Mouse (Mus musculus) c-Kit-negative CD71-positive TER-119-positive erythroid progenitor cells, embryonic 14.5 days (primary cell): Measurements from ENCODE around the gene Cfap97.
"Not testable (repeated sequence)": the region's sequence is repeated elsewhere in the genome, so short reads cannot be mapped to it uniquely, and the experiment has no call there.

Experiments used
- DNase-seq: peaks from one replicate; pipeline ENCODE4 v3.0.0-alpha.2; 2013; ENCODE audit warnings: low read depth, low spot score

Cfap97 gene

GRCm38 (mm10) chr8:46226622-46227021, 75.1 kb downstream of the Cfap97 start:
- DNase-seq, result no peak

GRCm38 (mm10) chr8:46231968-46232367, 80.4 kb downstream of the Cfap97 start:
- not testable (repeated sequence) for DNase-seq

GRCm38 (mm10) chr8:46232798-46233197, 81.2 kb downstream of the Cfap97 start:
- DNase-seq, result no peak

DNA sequence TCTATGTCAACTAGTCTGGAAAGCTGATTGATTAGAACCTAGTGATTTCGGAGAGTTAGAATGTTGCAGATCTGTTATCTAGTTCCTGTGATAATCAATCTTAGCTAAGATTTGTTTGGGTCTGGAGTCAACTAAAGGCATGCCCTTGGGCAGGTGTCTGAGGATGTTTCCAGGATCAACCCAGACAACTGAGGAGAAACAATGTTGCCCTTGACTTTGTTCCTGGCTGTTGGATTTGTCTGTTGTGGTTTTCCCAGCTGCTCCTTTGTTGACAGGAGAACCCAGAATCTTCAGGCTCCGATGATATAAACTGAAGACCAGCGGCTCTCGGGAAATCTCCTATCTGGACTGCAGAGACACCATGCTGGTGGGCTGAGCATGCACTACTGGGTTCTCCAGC, 83.2 kb downstream of the Cfap97 start:
- DNase-seq, result no peak

DNA sequence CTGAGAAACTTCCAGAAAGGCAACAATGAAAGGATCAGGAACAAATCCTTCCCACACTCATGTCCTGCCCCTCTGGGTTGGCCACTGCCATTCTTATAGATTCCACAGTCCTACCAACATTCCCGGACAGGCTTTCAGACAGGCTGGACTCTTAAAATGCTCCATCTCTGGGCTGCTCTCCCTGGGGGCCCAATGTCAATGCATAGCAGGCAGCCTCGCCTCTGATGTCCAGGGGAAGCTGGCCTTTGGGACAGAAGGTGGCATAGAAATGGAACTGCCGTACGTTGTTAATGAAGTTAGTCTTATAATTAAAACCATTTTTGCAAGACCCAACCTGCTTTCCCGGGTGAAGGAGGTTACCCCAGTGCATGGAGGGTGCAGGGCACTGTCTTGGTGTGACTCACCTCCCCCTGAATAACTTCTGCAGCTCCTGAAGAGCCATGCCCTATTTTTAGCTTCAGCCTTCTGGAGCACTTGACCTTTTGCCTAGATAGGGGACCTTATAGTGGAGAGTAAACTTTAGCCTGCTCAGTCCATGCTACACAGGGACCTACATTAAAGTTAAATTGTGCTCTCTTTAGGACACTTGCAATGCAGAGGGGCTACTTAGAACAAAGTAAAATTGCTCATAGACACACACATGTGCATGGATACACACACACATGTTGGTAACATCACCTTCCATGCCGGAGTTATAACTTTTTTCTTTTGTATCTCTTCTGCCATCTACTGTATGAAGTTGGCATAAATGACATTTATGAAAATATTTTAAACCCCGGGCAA, 85.1 kb downstream of the Cfap97 start:
- DNase-seq, result no peak

DNA sequence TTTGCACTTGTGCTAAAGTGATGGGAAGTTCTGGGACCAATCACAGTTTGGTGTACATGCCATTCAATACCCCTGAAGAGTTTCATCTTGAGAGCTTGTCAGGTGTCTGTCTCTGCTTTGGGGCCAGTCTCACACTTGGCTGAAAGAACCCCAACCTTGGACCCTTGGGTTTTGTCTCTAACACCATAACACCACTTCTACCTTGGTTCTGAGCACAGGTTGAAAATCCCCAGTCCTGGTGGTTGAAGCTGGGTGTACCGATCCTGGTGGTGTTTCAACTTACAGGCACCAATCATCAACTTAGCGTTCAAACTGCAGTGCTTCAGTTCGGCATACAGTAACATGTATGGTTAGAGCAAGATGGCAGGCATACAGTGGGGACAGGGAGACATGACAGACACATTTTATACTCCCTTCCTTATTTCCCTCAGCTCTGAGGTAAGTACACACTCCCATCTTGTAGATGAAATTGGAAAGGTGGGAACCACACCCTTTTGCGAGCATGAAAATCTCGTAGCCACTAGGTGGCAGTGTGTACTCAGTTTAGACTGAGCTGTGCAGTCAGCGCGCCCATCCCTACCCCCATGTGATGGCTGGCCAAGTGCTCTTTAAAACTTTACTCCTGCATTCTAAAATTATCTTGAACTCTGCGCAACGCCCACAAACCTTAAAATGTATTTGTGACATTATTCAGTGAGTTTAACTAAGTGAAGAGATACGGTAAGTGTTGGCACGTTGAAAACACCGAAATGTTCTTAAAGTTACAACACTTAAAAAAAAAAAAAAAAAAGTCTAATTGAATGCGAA, 90.2 kb downstream of the Cfap97 start:
- peak; percentile 57 for DNase-seq

DNA sequence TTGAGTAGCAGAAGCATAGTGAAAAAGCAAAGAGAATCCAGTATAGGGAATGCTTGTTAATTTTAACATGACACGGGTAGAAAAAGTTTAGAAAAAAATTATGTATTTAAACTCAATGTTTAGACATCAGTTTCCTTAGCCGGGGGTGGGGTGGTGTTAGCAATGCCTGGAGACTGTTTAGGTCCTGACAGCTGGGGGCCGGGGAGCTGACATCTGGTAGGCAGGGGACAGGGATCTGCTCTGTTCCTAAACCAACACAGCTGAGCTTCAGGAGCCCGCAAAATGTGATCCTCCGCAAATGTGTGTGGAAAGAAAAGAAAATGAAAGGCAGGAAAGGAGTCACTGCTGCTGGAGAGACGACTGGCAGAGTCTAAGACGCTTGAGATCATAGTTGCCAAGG, 91.4 kb downstream of the Cfap97 start:
- no peak for DNase-seq
